Mouse (Mus musculus) adrenal gland, adult 10 weeks (tissue): ENCODE data around the gene Gm20489. TPM values are rescaled to one million over a fixed set of nuclear protein-coding genes. Genes with fewer than 3 reads are reported as not detected.

Source experiments
- polyA plus RNA-seq: library from polyadenylated mRNA; stranded (reverse); fragments of 350-450 nt; fragmentation: Illumina TruSeq; extraction: RNeasy Lipid Tissue Mini Kit (QIAGEN cat#74804); gene quantifications from one replicate; pipeline ENCODE4 v1.2.3, GENCODE M21; 2014; ENCODE audit warnings: low read depth, low replicate concordance

The Gm20489 gene
- polyA plus RNA-seq = not detected

DNA sequence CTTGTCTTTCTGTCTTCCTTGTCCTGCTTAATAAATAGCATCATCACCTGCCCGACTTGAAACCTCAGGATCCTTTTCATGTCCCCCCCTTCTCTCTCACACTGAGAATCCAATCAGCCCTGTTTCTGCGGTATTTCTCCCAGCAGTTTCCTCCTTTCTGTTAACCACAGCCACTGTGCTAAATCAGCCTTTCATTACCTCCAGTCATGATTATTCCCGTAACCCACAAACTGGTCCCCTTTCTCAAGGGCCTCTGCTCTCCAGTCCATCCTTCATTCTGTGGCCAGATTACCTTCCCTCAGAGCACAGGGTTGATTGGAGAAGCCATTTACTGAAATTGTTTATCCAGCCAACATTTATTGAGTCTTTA is at the start of gene Gm20489:
Gene Gm20489 (minus strand): TSS at position 269 of the 370 bp plus-strand sequence.

DNA sequence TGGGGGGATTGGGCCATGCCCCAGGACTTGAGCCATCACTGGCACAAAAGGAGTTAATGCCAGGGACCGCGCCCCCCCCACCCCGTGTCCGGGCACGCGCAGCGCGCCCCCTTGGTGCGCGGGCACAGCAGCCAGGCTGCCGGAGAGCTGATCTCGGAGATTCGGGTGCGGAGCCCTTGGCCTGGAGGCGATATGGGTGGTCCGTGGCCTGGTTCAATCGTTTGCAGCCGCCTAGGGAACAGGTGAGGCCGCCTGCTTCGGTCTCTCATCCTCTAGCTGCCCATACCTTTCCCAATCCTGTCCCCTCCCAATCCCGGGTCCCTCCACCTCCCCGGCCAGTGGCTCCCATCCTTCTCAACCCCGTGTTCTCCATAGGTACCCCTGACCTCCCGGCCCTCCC is 30.2 kb upstream of the Gm20489 start, which contains the start of gene Nlgn3:
Gene Nlgn3 (plus strand): TSS at position 114 of the 400 bp plus-strand sequence.

DNA sequence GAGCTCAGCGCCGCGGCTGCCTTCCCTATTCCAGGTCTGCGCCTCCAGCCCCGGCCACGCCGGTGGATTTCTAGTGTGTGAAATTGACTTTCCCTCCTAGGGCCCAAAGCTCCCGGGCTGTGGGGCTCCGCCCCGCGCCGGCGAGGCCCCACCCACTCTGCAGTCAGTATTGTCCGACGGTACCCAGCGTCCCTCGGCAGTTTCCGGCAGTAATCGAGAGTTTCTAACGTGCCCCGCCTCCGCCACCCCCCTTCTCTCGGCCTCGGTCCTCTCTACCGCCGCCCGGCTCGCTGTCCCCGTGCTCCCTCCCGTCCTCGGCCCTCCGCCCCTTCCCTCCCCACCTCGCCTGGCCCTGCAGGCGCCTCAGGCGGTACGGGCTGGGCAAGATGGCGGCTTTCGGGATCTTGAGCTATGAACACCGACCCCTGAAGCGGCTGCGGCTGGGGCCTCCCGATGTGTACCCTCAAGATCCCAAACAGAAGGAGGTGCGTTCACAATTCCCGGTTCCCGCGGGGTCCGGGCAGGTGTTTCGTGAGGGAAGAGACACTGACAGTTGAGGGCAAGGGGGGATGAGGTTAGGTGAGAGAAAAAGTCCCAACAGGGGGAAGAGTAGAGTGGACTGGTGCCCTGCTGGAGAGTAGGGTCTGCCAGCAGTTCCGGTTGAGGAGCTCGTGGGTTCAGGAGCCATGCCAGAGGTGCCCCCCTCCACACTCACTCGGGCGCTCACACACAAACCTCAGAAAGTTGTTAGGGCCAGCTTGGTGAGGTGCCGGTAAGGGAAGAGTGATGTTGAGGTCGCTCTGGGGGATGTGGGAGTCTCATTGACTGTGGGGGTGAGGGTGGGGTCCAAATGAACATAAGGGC is 5.3 kb upstream of the Gm20489 start, which contains the start of gene Med12:
Gene Med12 (plus strand): TSS at position 156 of the 864 bp plus-strand sequence.

DNA sequence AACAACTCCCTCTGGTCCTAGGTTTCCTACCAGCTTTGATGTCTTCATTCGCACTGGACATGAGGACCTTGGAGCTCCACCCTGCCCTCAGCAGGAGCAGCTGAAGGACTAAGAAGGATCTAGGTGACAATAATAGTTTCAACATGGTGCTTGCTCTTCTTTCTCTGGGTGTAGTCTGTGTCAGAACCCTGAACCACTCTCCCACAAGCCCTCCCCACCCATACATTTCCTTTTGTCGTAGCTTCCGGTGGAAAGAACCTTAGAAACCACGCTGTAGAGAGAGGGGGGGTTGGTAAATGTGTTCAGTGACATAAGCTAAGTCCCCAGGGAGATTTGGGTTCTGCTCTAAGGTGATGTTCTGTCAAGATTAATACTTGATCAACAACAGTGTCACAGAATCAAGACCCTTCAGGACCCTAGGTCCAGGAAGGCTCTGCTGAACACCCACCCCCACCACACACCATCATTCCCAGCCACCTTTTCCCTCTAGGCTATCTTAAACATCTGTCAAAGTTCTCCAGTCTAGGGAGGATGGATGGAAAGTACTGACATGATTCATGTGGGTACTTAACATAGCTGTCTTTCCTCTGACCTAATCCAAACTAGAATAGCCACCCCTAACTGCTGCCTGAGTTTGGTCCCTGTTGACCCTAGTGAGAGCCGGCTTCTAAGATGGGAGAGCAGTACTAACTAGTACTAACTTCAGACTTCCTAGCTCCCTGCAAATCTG is 633 bp downstream of the Gm20489 start, which contains the start of gene Il2rg:
Gene Il2rg (minus strand): TSS at position 231 of the 730 bp plus-strand sequence.

DNA sequence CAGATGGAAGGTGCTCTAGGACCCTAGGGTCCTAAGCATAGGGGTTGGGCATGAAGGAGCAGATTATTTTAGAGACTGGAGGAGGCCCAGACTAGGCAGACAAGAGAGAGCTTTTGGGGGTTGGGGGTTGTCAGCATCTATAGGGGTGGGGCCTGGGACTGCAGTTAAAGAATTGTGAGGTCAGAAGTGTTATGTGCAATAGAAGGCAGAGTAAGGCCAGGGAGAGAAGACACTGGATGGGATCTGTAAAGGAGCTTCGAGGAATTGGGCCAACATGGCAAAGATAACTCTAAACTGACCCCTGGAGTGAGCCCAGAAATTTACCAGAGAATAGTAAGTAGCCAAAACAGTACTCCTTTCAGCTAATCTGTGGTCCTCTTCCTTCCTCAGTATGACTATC is 4.9 kb downstream of the Gm20489 start, which contains the start of gene Gm614:
Gene Gm614 (minus strand): TSS at position 101 of the 400 bp plus-strand sequence.

DNA sequence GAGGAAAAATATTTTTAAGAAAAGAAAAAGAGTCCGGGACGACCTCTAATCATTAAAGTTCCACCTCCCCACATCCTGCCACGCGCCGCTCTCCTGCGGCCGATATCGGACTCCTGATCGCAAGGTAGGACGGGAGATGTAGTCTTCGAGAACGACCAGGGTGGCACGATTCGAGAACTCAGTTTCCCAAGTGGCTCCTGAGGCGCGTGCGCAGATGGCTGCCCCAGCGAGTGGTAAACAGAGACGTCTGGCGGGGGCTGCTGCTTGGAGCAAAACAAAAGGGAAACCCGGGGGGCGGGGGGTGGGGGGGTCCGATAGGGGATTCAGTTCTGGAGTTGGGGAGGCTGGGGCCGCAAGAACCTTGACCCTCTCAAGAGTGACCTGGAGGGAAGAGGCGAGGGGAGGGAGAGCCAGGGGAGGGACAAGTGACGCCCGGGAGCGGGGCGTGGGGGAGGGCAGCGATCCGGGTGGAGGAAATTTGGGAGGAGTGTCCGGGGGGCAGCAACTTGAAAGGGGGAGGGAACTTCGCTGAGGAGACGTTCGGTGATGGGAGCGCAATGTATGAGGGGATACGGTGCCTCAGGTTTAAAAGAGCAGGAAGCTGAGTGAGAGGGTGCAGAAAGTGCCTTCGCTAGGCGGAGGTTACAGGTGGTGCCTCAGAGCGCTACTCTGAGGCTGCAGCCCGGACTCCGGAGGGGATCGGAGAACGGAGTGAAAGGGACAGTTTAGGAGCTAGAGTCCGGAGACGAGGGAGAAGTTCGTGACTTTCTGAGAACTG is 14.7 kb downstream of the Gm20489 start, which contains the start of gene Foxo4:
Gene Foxo4 (plus strand): TSS at position 577 of the 778 bp plus-strand sequence.

DNA sequence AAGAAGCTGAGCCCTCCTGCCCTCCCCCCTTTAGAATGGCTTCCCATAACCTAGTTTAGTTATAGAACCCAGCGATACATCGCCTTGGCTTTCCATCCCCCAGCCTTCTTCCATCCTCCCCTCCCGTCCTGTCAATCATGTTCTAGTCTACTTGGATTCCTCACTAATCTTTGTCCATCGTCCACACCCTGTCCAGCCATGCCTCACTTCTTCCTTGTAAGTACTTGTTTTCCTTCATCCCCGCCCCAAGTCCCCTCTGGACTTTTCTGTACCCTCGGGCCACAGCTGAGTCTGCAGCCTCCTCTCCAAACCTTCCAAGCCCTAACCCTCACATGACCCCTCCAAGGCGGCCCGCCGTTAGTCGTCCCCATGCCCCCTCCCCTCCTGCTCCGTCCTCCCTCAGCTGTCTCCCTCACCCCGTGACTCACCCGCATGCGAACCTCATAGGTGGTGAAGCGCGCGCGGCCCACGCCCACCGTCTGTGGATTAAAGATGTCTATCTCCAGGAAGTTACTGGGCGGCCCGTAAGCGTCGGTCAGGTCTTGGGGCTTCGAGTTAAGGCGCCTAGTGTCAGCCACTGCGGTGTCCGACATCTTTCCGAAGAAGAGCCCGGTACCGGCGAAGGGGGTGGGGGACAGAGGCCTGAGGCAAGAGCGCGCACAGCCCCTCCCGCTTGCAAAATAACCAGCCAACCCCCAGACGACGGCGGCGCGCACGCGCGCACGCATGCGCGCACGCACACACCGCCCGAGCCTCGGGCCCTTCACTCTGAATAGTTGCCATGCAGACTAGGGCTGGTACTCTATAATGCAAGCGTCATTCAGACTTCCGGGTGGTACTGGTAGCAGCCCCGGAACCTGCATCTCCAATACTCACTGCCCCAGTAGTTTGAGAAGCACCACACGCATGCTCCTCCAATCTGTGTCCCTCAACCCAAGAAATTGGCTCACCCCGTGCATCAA is 46.7 kb downstream of the Gm20489 start, which contains the start of gene Snx12:
Gene Snx12 (minus strand): TSS at position 730 of the 962 bp plus-strand sequence.

Other genes starting within 250 kb of the Gm20489 start
- not detected for gene Tex11, start 209.4 kb downstream of the Gm20489 start, polyA plus RNA-seq
- 0.52 TPM for gene Slc7a3, start 183.0 kb downstream of the Gm20489 start, polyA plus RNA-seq
- gene Snx12, start 46.5 kb downstream of the Gm20489 start, polyA plus RNA-seq = 56.7 TPM
- gene Foxo4, start 14.5 kb downstream of the Gm20489 start, polyA plus RNA-seq = 13.6 TPM
- not detected for gene Gm614, start 5.0 kb downstream of the Gm20489 start, polyA plus RNA-seq
- 15.6 TPM for gene Il2rg, start 768 bp downstream of the Gm20489 start, polyA plus RNA-seq
- gene Med12, start 5.0 kb upstream of the Gm20489 start, polyA plus RNA-seq = 4.1 TPM
- gene Nlgn3, start 30.1 kb upstream of the Gm20489 start, polyA plus RNA-seq = 3.4 TPM
- gene Gjb1, start 107.4 kb upstream of the Gm20489 start, polyA plus RNA-seq = not detected
- 93.1 TPM for gene Zmym3, start 151.8 kb upstream of the Gm20489 start, polyA plus RNA-seq
- 358 TPM for gene Nono, start 160.3 kb upstream of the Gm20489 start, polyA plus RNA-seq
- gene Itgb1bp2, start 180.1 kb upstream of the Gm20489 start, polyA plus RNA-seq = 0.47 TPM